Mouse (Mus musculus): ENCODE measurements around the gene Trim23. TPM values are rescaled to one million over a fixed set of nuclear protein-coding genes. Genes with fewer than 3 reads are reported as not detected.

The Trim23 gene
- total RNA-seq, 2 experiments from 2014 or later = 12.8 to 20.8 TPM

Other genes with a start within 250 kb of the Trim23 start
- 33.0 and 38.0 TPM in 2 replicates for gene Nln, start 69.2 kb upstream of the Trim23 start, total RNA-seq (2015)
- gene Nln, start 69.2 kb upstream of the Trim23 start, total RNA-seq (2017) = 39.1 and 46.9 TPM in 2 replicates
- not detected in 2 replicates for gene Sgtb, start 69.1 kb upstream of the Trim23 start, total RNA-seq (2015)
- 0.34 TPM in 1 of 2 replicates, not detected in the other for gene Sgtb, start 69.1 kb upstream of the Trim23 start, total RNA-seq (2017)
- gene Trappc13, start 328 bp upstream of the Trim23 start, total RNA-seq (2015) = 59.3 and 63.4 TPM in 2 replicates
- 67.6 and 69.5 TPM in 2 replicates for gene Trappc13, start 328 bp upstream of the Trim23 start, total RNA-seq (2017)
- gene Cenpk, start 49.8 kb downstream of the Trim23 start, total RNA-seq (2015) = 43.2 and 43.9 TPM in 2 replicates
- 101 and 184 TPM in 2 replicates for gene Cenpk, start 49.8 kb downstream of the Trim23 start, total RNA-seq (2017)
- 45.7 and 48.1 TPM in 2 replicates for gene Ppwd1, start 50.0 kb downstream of the Trim23 start, total RNA-seq (2015)
- 33.0 and 44.7 TPM in 2 replicates for gene Ppwd1, start 50.0 kb downstream of the Trim23 start, total RNA-seq (2017)
- gene Adamts6, start 109.0 kb downstream of the Trim23 start, total RNA-seq (2015) = 0.99 and 2.3 TPM in 2 replicates
- gene Adamts6, start 109.0 kb downstream of the Trim23 start, total RNA-seq (2017) = 1.5 and 2.5 TPM in 2 replicates